Mouse (Mus musculus) forebrain, embryonic 15.5 days (tissue): ENCODE measurements around the gene Stk39. TPM values are rescaled to one million over a fixed set of nuclear protein-coding genes. Genes with fewer than 3 reads are reported as not detected.

Experiments
- ATAC-seq: fragments of 200-750 bp; cut with Nextera tagmentation; replicated peaks from 2 replicates; pipeline ENCODE4 v1.8.0; 2017; ENCODE audit warnings: mild to moderate bottlenecking, moderate TSS enrichment, moderate library complexity
- H3K27ac ChIP-seq: fragments of 300-500 bp; sonication (generic); replicated peaks from 2 replicates; pipeline ENCODE4 v1.5.1; 2015; ENCODE audit warnings: mild to moderate bottlenecking, inconsistent platforms
- H3K27me3 ChIP-seq: fragments of 300-500 bp; sonication (generic); 2 replicates; pipeline ENCODE4 v1.6.1; 2015; ENCODE audit warnings: inconsistent platforms
- H3K36me3 ChIP-seq: fragments of 300-500 bp; sonication (generic); 2 replicates; pipeline ENCODE4 v1.6.1; 2015; ENCODE audit warnings: mild to moderate bottlenecking, inconsistent platforms
- H3K4me1 ChIP-seq: fragments of 300-500 bp; sonication (generic); 2 replicates; pipeline ENCODE4 v1.6.1; 2015; ENCODE audit warnings: inconsistent platforms
- H3K4me2 ChIP-seq: fragments of 300-500 bp; sonication (generic); replicated peaks from 2 replicates; pipeline ENCODE4 v1.6.1; 2015; ENCODE audit warnings: mild to moderate bottlenecking, inconsistent platforms
- H3K4me3 ChIP-seq: fragments of 300-500 bp; sonication (generic); 2 replicates; pipeline ENCODE4 v1.5.1; 2015; ENCODE audit warnings: mild to moderate bottlenecking, inconsistent platforms
- H3K9ac ChIP-seq: fragments of 300-500 bp; sonication (generic); replicated peaks from 2 replicates; pipeline ENCODE4 v1.6.1; 2015; ENCODE audit warnings: mild to moderate bottlenecking, inconsistent platforms
- H3K9me3 ChIP-seq: fragments of 300-500 bp; sonication (generic); 2 replicates; pipeline ENCODE4 v1.6.1; 2016; ENCODE audit warnings: inconsistent platforms
- WGBS: fragments of 180-500 bp; shearing (Covaris S2); methylation state at CpG from one replicate; pipeline ENCODE4 v1.1.7; 2015; ENCODE audit warnings: mixed read lengths; 5-methylcytosine and 5-hydroxymethylcytosine counted together
- polyA plus RNA-seq: library from polyadenylated mRNA; unstranded; fragments of >200 nt; fragmentation: Nextera tagmentation; extraction: Ambion mirVana; gene quantifications from 2 replicates; pipeline ENCODE4 v1.2.1, GENCODE M21; 2015

The Stk39 gene
- polyA plus RNA-seq, 1 experiment from 2014 or later, result 22.5 TPM

- no peaks in the 10 kb centered on the region for H3K9me3 ChIP-seq
- no peak overlapping the region for H3K9ac ChIP-seq
- no peak overlapping the region for H3K4me3 ChIP-seq
- no peak overlapping the region for H3K27ac ChIP-seq
- WGBS, result 56% methylated on average over 10 of the region's 10 CpGs
- H3K4me2 ChIP-seq, result no peak overlapping the region
- no peaks in the 10 kb centered on the region for H3K27me3 ChIP-seq
- H3K36me3 ChIP-seq, result 0 out of 2 replicates have a peak, but pooled peaks cover 3% of the 10 kb centered on the region
- H3K4me1 ChIP-seq, result peaks cover 7% of the 10 kb centered on the region; the same call in 1 of the 2 replicates
- no peak for ATAC-seq
Measured at GRCm38 (mm10) chr2:68386313-68386863, 85.7 kb downstream of the Stk39 start.

GRCm38 (mm10) chr2:68385654-68386312, 86.3 kb downstream of the Stk39 start:
- Histone ChIP-seq H3K4me2 (no peak overlapping the region), H3K4me3 (no peak overlapping the region), H3K36me3 (0 out of 2 replicates have a peak, but pooled peaks cover 3% of the 10 kb centered on the region), H3K27ac (no peak overlapping the region), H3K9ac (no peak overlapping the region), H3K9me3 (no peaks in the 10 kb centered on the region), H3K27me3 (no peaks in the 10 kb centered on the region), H3K4me1 (peaks cover 10% of the 10 kb centered on the region; the same call in 1 of the 2 replicates)
- no peak for ATAC-seq
- WGBS, result 75% methylated on average over 9 of the region's 9 CpGs

GRCm38 (mm10) chr2:68383964-68384363, 88.1 kb downstream of the Stk39 start:
- no peaks in the 10 kb centered on the region for H3K36me3 ChIP-seq
- no peaks in the 10 kb centered on the region for H3K9me3 ChIP-seq
- H3K4me2 ChIP-seq, result no peak overlapping the region
- no peak overlapping the region for H3K27ac ChIP-seq
- H3K4me3 ChIP-seq, result no peak overlapping the region
- H3K27me3 ChIP-seq, result no peaks in the 10 kb centered on the region
- no peak overlapping the region for H3K9ac ChIP-seq
- peaks cover 10% of the 10 kb centered on the region; the same call in 1 of the 2 replicates for H3K4me1 ChIP-seq
- no peak for ATAC-seq
- 92% methylated on average over 4 of the region's 4 CpGs for WGBS

GRCm38 (mm10) chr2:68382394-68383059, 89.5 kb downstream of the Stk39 start:
- no peak overlapping the region for H3K9ac ChIP-seq
- no peak overlapping the region for H3K4me2 ChIP-seq
- H3K36me3 ChIP-seq, result no peaks in the 10 kb centered on the region
- 75% methylated on average over 11 of the region's 11 CpGs for WGBS
- H3K27me3 ChIP-seq, result no peaks in the 10 kb centered on the region
- no peaks in the 10 kb centered on the region for H3K9me3 ChIP-seq
- 0 out of 2 replicates have a peak, but pooled peaks have one; percentile 16 for ATAC-seq
- peaks cover 10% of the 10 kb centered on the region; the same call in 1 of the 2 replicates for H3K4me1 ChIP-seq
- H3K27ac ChIP-seq, result no peak overlapping the region
- H3K4me3 ChIP-seq, result no peak overlapping the region

DNA sequence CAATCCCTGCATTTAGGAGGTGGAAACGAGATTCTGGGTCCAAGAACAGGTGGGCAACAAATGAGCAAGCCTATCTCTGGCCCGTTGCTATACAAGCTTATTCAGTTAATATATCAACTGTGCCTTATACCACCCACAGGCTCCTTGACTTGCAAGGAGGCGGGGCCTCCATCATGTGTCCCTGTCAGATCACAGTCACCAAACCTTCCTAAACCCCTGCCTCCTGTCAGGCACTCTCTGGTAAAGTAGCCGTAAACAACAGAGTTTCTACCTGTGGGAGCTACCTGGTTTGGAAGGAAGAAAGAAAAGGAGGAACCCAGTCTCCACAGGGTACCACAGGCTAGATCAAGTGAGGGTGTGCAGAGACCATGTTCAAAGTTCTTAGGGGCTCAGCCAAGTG, 90.2 kb downstream of the Stk39 start:
- Histone ChIP-seq H3K9me3 (no peaks in the 10 kb centered on the region), H3K27me3 (no peaks in the 10 kb centered on the region), H3K27ac (no peak overlapping the region), H3K4me3 (no peak overlapping the region), H3K9ac (no peak overlapping the region), H3K36me3 (no peaks in the 10 kb centered on the region), H3K4me1 (peaks cover 10% of the 10 kb centered on the region; the same call in 1 of the 2 replicates), H3K4me2 (no peak overlapping the region)
- WGBS, result 82% methylated on average over 4 of the region's 4 CpGs
- 0 out of 2 replicates have a peak, but pooled peaks have one; percentile 36 for ATAC-seq

- no peaks in the 10 kb centered on the region for H3K27me3 ChIP-seq
- H3K4me3 ChIP-seq, result no peak overlapping the region
- no peak overlapping the region for H3K27ac ChIP-seq
- no peaks in the 10 kb centered on the region for H3K36me3 ChIP-seq
- no peak overlapping the region for H3K9ac ChIP-seq
- H3K4me2 ChIP-seq, result no peak overlapping the region
- H3K9me3 ChIP-seq, result no peaks in the 10 kb centered on the region
- no peak for ATAC-seq
- H3K4me1 ChIP-seq, result peaks cover 10% of the 10 kb centered on the region; the same call in 1 of the 2 replicates
- WGBS, result 60% methylated on average over 6 of the region's 6 CpGs
Measured at GRCm38 (mm10) chr2:68381205-68381604, 90.9 kb downstream of the Stk39 start.

- Histone ChIP-seq H3K9me3 (no peaks in the 10 kb centered on the region), H3K4me3 (no peak overlapping the region), H3K4me2 (no peak overlapping the region), H3K4me1 (peaks cover 10% of the 10 kb centered on the region; the same call in 1 of the 2 replicates), H3K36me3 (no peaks in the 10 kb centered on the region), H3K27me3 (no peaks in the 10 kb centered on the region), H3K9ac (no peak overlapping the region), H3K27ac (no peak overlapping the region)
- 36% methylated on average over 11 of the region's 11 CpGs for WGBS
- no peak for ATAC-seq
Measured at GRCm38 (mm10) chr2:68379631-68380030, 92.4 kb downstream of the Stk39 start.

DNA sequence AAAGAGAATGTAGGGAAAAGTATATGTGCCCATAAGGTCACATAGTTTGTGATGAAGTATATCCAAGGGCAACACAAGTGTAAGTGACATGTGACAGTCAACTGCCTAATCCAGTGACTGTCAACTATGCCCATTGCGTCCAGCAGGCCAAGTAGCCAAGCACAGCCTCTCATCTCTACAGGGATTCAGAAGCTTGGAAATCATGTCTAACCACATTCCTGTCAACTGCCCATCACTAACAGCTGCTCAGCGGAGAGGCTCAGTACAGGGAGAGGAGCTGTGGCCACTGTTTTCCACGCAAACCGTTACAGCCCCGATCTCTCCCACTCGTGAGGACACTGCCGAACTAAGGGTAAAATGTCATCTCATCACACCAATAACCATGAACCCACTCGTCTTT, 93.7 kb downstream of the Stk39 start:
- Histone ChIP-seq H3K4me2 (no peak overlapping the region), H3K9ac (no peak overlapping the region), H3K36me3 (no peaks in the 10 kb centered on the region), H3K4me3 (no peak overlapping the region), H3K27me3 (no peaks in the 10 kb centered on the region), H3K4me1 (peaks cover 10% of the 10 kb centered on the region; the same call in 1 of the 2 replicates), H3K27ac (no peak overlapping the region), H3K9me3 (no peaks in the 10 kb centered on the region)
- 89% methylated on average over 8 of the region's 8 CpGs for WGBS
- no peak for ATAC-seq

DNA sequence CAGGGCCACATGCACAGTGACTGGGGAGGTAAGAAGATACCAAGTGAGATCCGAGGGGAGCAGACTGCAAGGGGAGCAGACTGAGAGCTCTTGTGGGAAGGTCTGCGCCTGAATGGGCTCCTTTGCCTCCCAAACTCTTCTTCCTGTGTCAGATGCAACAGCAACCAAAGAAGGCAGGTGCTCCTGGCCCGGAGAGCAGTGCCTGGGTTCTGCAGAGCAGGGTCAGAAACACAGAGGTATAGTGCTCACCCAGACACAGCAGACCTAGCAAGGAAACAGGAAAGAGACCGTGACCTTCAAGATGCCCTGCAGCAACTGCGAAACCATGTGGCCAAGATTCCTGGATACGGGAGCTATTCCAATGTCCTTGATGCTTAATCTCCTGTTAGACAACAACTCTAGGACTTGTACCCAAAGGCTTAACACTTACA, 94.8 kb downstream of the Stk39 start:
- no peak overlapping the region for H3K9ac ChIP-seq

DNA sequence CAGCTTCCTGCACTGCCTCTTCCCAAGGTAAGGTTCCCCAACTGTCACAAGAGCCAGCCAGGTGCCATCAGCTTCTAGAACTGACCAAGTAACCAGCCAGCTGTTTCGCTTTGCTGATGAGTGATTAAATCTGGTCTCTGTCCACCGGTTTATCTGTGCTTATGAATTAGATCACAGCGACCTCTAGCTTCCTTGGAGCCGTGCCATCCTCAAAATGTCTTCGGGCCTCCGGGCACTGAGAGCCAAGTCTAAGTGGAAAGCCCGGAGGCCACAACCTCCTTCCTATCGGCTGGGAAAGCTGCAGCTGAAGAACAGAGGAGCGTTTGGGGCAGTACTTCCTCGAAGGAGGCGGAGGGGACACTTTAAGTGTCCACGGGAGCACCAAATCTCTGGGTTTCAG, 95.4 kb downstream of the Stk39 start:
- H3K4me3 ChIP-seq, result no peak overlapping the region
- no peak for ATAC-seq
- WGBS, result 87% methylated on average over 12 of the region's 12 CpGs

More for the DNA sequence above, 94.8 kb downstream of the Stk39 start:
- Histone ChIP-seq H3K4me3 (no peak overlapping the region), H3K9me3 (no peaks in the 10 kb centered on the region), H3K4me1 (peaks cover 10% of the 10 kb centered on the region; the same call in 1 of the 2 replicates), H3K36me3 (no peaks in the 10 kb centered on the region), H3K27me3 (no peaks in the 10 kb centered on the region), H3K27ac (no peak overlapping the region), H3K4me2 (no peak overlapping the region)
- ATAC-seq, result no peak
- WGBS, result 88% methylated on average over 6 of the region's 6 CpGs

GRCm38 (mm10) chr2:68374202-68374601, 97.9 kb downstream of the Stk39 start:
- 84% methylated on average over 7 of the region's 7 CpGs for WGBS
- no peaks in the 10 kb centered on the region for H3K27me3 ChIP-seq
- no peak overlapping the region for H3K9ac ChIP-seq
- no peaks in the 10 kb centered on the region for H3K36me3 ChIP-seq
- H3K9me3 ChIP-seq, result no peaks in the 10 kb centered on the region
- no peak for ATAC-seq
- H3K4me1 ChIP-seq, result peaks cover 4% of the 10 kb centered on the region
- H3K4me2 ChIP-seq, result no peak overlapping the region
- no peak overlapping the region for H3K4me3 ChIP-seq
- no peak overlapping the region for H3K27ac ChIP-seq

More for the DNA sequence above, 95.4 kb downstream of the Stk39 start:
- Histone ChIP-seq H3K36me3 (no peaks in the 10 kb centered on the region), H3K9me3 (no peaks in the 10 kb centered on the region), H3K4me2 (no peak overlapping the region), H3K9ac (no peak overlapping the region), H3K27ac (no peak overlapping the region), H3K27me3 (no peaks in the 10 kb centered on the region), H3K4me1 (peaks cover 6% of the 10 kb centered on the region; the same call in 1 of the 2 replicates)

DNA sequence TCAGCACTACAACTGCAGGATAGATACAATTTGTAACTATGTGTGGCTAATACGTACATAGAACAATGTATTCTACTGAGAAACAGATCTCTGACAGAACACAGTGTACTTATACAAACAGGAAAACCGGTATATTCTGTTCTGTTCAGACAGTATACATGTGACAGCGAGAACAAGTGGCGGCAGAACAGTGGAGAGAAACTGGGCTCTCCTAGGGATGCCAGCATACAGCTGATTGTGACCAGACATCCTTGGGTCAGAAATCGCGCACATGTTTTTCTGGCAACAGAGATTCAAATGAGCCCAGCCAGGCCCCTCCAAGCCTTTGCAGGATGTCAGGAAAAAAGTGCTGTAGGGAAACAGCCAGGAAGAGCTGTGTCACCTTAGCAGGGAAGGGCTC, 100.2 kb downstream of the Stk39 start:
- 77% methylated on average over 6 of the region's 6 CpGs for WGBS
- ATAC-seq, result no peak
- Histone ChIP-seq H3K27me3 (no peaks in the 10 kb centered on the region), H3K36me3 (no peaks in the 10 kb centered on the region), H3K9ac (no peak overlapping the region), H3K27ac (no peak overlapping the region), H3K4me1 (peaks cover 19% of the 10 kb centered on the region), H3K4me3 (no peak overlapping the region), H3K4me2 (no peak overlapping the region), H3K9me3 (no peaks in the 10 kb centered on the region)
